Mouse (Mus musculus) retina, postnatal 1 day (tissue): ENCODE measurements at regions not wholly inside any gene's neighbourhood (a gene's known extent, or its start where the extent isn't known, plus 50 kb on each side); places are given as distances from the start of the nearest gene placed in this dataset.
"Not testable (repeated sequence)": the region's sequence is repeated elsewhere in the genome, so short reads cannot be mapped to it uniquely, and the experiment has no call there.

Experiments used
- DNase-seq: peaks from one replicate; pipeline ENCODE4 v3.0.0-alpha.2; 2012

- no peak for DNase-seq
Observed at GRCm38 (mm10) chr9:43524947-43525565, 214.4 kb downstream of the Trim29 start.

GRCm38 (mm10) chr9:43532187-43532586, 211.6 kb upstream of the Nectin1 start:
- no peak for DNase-seq

- no peak for DNase-seq
Observed at GRCm38 (mm10) chr9:43535967-43536366, 207.8 kb upstream of the Nectin1 start.

- no peak for DNase-seq
Observed at GRCm38 (mm10) chr9:43537121-43537520, 206.7 kb upstream of the Nectin1 start.

GRCm38 (mm10) chr9:43540131-43540530, 203.7 kb upstream of the Nectin1 start:
- no peak for DNase-seq

GRCm38 (mm10) chr9:43541234-43541633, 202.6 kb upstream of the Nectin1 start:
- DNase-seq = no peak

GRCm38 (mm10) chr9:43542077-43542654, 201.6 kb upstream of the Nectin1 start:
- no peak for DNase-seq

GRCm38 (mm10) chr9:43545081-43545565, 198.7 kb upstream of the Nectin1 start:
- DNase-seq = peak; percentile 80

- DNase-seq = no peak
Observed at GRCm38 (mm10) chr9:43548883-43549282, 194.9 kb upstream of the Nectin1 start.

GRCm38 (mm10) chr9:43549293-43549692, 194.5 kb upstream of the Nectin1 start:
- DNase-seq = peak; percentile 34

- DNase-seq = not testable (repeated sequence)
Observed at GRCm38 (mm10) chr9:43552758-43553157, 191.0 kb upstream of the Nectin1 start.

- DNase-seq = no peak
Observed at GRCm38 (mm10) chr9:43562016-43562415, 181.8 kb upstream of the Nectin1 start.

- peak; percentile 32 for DNase-seq
Observed at GRCm38 (mm10) chr9:43564239-43564906, 179.4 kb upstream of the Nectin1 start.

GRCm38 (mm10) chr9:43568851-43569250, 174.9 kb upstream of the Nectin1 start:
- no peak for DNase-seq

- DNase-seq = no peak
Observed at GRCm38 (mm10) chr9:43571086-43571485, 172.7 kb upstream of the Nectin1 start.

GRCm38 (mm10) chr9:43575659-43576058, 168.1 kb upstream of the Nectin1 start:
- no peak for DNase-seq

- no peak for DNase-seq
Observed at GRCm38 (mm10) chr9:43580653-43581052, 163.1 kb upstream of the Nectin1 start.

- DNase-seq = no peak
Observed at GRCm38 (mm10) chr9:43585616-43586015, 158.2 kb upstream of the Nectin1 start.

GRCm38 (mm10) chr9:43593236-43593635, 150.5 kb upstream of the Nectin1 start:
- DNase-seq = no peak

GRCm38 (mm10) chr9:43594814-43595213, 149.0 kb upstream of the Nectin1 start:
- DNase-seq = no peak

- DNase-seq = no peak
Observed at GRCm38 (mm10) chr9:43595461-43595860, 148.3 kb upstream of the Nectin1 start.

- DNase-seq = no peak
Observed at GRCm38 (mm10) chr9:43600396-43600795, 143.4 kb upstream of the Nectin1 start.

- peak; percentile 11 for DNase-seq
Observed at GRCm38 (mm10) chr9:43617632-43618031, 126.2 kb upstream of the Nectin1 start.

- no peak for DNase-seq
Observed at GRCm38 (mm10) chr9:43627558-43627957, 116.2 kb upstream of the Nectin1 start.
